ENCODE assay signal across 8 mouse cellular contexts in genomic region chr6:135167380-135168311, GRCm38 (mm10). TPM values are rescaled to one million over a fixed set of nuclear protein-coding genes. Genes with fewer than 3 reads are reported as not detected.
DNase-seq lines count a peak whose midpoint lies in the region; ATAC-seq lines count a peak whose summit lies in the region.

No protein-coding gene starts in this region.

- H3K9me3 ChIP-seq in hindbrain, embryonic 15.5 days = no peaks in the 10 kb centered on the region

- H3K4me2 ChIP-seq in hindbrain, embryonic 15.5 days = peak overlapping the region; percentile 79

- peak overlapping the region; percentile 54 for H3K27ac ChIP-seq in hindbrain, embryonic 15.5 days (replicated peaks)

- H3K27me3 ChIP-seq in hindbrain, embryonic 15.5 days = 0 out of 2 replicates have a peak, but pooled peaks cover 3% of the 10 kb centered on the region

- peak; percentile 86 for DNase-seq in adipocyte (ENCODE audit: low spot score)
- peak; percentile 77 to 81 for DNase-seq in cerebellum, postnatal 4 days (ENCODE audit: low spot score in 2 of 2)
- DNase-seq in gastrocnemius, adult 18-20 months (ENCODE audit: low spot score) = peak; percentile 84
- DNase-seq in left cerebral cortex, adult 8-10 months (ENCODE audit: low spot score in 2 of 2) = peak; percentile 51 to 75
- peak; percentile 87 to 88 for DNase-seq in right cerebral cortex, postnatal 10 days (ENCODE audit: low spot score in 2 of 2)
- peak; percentile 91 for DNase-seq in urinary bladder, postnatal 14 days (ENCODE audit: low spot score)

- H3K4me3 ChIP-seq in hindbrain, embryonic 15.5 days = peak overlapping the region; percentile 46

- no peaks in the 10 kb centered on the region for H3K36me3 ChIP-seq in hindbrain, embryonic 15.5 days

- H3K4me1 ChIP-seq in hindbrain, embryonic 15.5 days (replicated peaks) = peaks cover 13% of the 10 kb centered on the region; the same call in 1 of the 2 replicates

- ATAC-seq in hindbrain, embryonic 15.5 days (ENCODE audit: low FRiP score, low read depth) = peak; percentile 93
- ATAC-seq in megakaryocyte, adult 5-6 weeks (ENCODE audit: poor library complexity, severe bottlenecking) = peak; percentile 93

- 4% methylated on average over 46 of the region's 46 CpGs for WGBS in hindbrain, embryonic 15.5 days

- H3K9ac ChIP-seq in hindbrain, embryonic 15.5 days = peak overlapping the region; percentile 26

RNA-seq across cellular contexts. Expression of gene Fam234b, which starts 30.1 kb away (rescaled TPM):
- total RNA-seq in gastrocnemius, adult 18-20 months (2021) = 1 to 10 TPM; 2.3 to 6.1 TPM
- polyA plus RNA-seq in hindbrain, embryonic 15.5 days (2015; fragmentation: Nextera tagmentation; extraction: Ambion mirVana) = 100 and 112 TPM in 2 replicates
- total RNA-seq in left cerebral cortex, adult 8-10 months (2022) = 100 to 1,000 TPM; 149 to 164 (median 160) TPM
- 2.1 and 3.0 TPM in 2 replicates for total RNA-seq in megakaryocyte, adult 5-6 weeks (2015)
- total RNA-seq in megakaryocyte, adult 5-6 weeks (2017) = 2.8 and 4.9 TPM in 2 replicates

RNA-seq across cellular contexts. Expression of gene Hebp1, which starts 30.2 kb away (rescaled TPM):
- 1 to 10 TPM; 8.6 to 8.9 TPM for total RNA-seq in gastrocnemius, adult 18-20 months (2021)
- 3.6 and 6.8 TPM in 2 replicates for polyA plus RNA-seq in hindbrain, embryonic 15.5 days (2015; fragmentation: Nextera tagmentation; extraction: Ambion mirVana)
- total RNA-seq in left cerebral cortex, adult 8-10 months (2022) = 10 to 100 TPM; 48.6 to 60.9 (median 56.7) TPM
- 2.5 and 8.5 TPM in 2 replicates for total RNA-seq in megakaryocyte, adult 5-6 weeks (2015)
- total RNA-seq in megakaryocyte, adult 5-6 weeks (2017) = 10.8 and 15.8 TPM in 2 replicates

RNA-seq across cellular contexts. Expression of gene Gprc5d, which starts 49.6 kb away (rescaled TPM):
- total RNA-seq in gastrocnemius, adult 18-20 months (2021) = not detected
- polyA plus RNA-seq in hindbrain, embryonic 15.5 days (2015; fragmentation: Nextera tagmentation; extraction: Ambion mirVana) = not detected in 2 replicates
- under 1 TPM in 1 of 4 experiments, not detected in 3; 0.28 TPM for total RNA-seq in left cerebral cortex, adult 8-10 months (2022)
- total RNA-seq in megakaryocyte, adult 5-6 weeks (2015) = not detected in 2 replicates
- total RNA-seq in megakaryocyte, adult 5-6 weeks (2017) = not detected in 2 replicates

Comparison
In these comparisons a context has a peak if more than half of its experiments do, and no peak if none do; other contexts are left out.
1. Peak in every context shown above with its lines: DNase-seq, ATAC-seq, H3K4me3 ChIP-seq and H3K27ac ChIP-seq.
2. RNA of gene Fam234b, which starts 30.1 kb away (total RNA-seq): 149 to 164 TPM in left cerebral cortex, adult 8-10 months; 2.3 to 6.1 TPM in gastrocnemius, adult 18-20 months and 2.1 to 4.9 TPM in megakaryocyte, adult 5-6 weeks; every median in the first group is over 10 times any median in the second.